Mouse (Mus musculus): ENCODE data around the gene Asxl2.

The Asxl2 gene

GRCm38 (mm10) chr12:3546121-3546658, 119.5 kb downstream of the Asxl2 start:
- no peak for DNase-seq (ENCODE audit: low read depth)

GRCm38 (mm10) chr12:3546781-3547180, 120.1 kb downstream of the Asxl2 start:
- no peak for DNase-seq (ENCODE audit: low read depth)

GRCm38 (mm10) chr12:3547506-3547905, 120.8 kb downstream of the Asxl2 start:
- peak; percentile 60 for DNase-seq (ENCODE audit: low read depth)

DNA sequence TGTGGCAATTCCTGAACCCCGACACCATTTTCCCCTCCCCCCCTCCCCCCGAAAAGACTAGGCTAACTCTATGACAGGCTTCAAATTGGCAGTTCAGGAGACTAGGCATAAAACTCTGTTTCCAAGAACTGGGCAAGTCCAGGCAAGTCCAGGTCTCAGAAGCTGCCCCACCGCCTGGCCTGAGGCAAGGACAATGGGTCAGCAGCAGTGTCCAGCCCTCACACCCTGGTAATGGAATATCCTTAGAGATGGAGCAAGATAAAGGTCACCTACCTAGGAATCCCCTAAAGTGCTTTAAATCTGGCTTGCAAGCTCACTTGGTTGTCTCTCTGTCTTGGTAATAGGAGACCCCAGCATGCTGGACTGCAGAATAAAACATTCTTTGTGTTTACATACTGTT, 121.3 kb downstream of the Asxl2 start:
- peak; percentile 47 for DNase-seq (ENCODE audit: low read depth)

- peak; percentile 33 for DNase-seq (ENCODE audit: low read depth)
These were observed 122.0 kb downstream of the Asxl2 start for GRCm38 (mm10) chr12:3548582-3549211.

GRCm38 (mm10) chr12:3550280-3550679, 123.6 kb downstream of the Asxl2 start:
- DNase-seq (ENCODE audit: low read depth), result no peak
